Mouse (Mus musculus) hindbrain, postnatal 0 days (tissue): ENCODE results near the gene Dapk3. TPM values are rescaled to one million over a fixed set of nuclear protein-coding genes. Genes with fewer than 3 reads are reported as not detected.

Source experiments
- ATAC-seq: fragments of 200-750 bp; cut with Nextera tagmentation; 2 replicates; pipeline ENCODE4 v1.8.0; 2017; ENCODE audit warnings: mild to moderate bottlenecking, moderate TSS enrichment, moderate library complexity
- DNase-seq: peaks from one replicate; pipeline ENCODE4 v3.0.0-alpha.2; 2015; ENCODE audit warnings: low spot score
- H3K27ac ChIP-seq: fragments of 300-500 bp; sonication (generic); 2 replicates; pipeline ENCODE4 v1.5.1; 2014; ENCODE audit warnings: mild to moderate bottlenecking
- H3K27me3 ChIP-seq: fragments of 300-500 bp; sonication (generic); 2 replicates; pipeline ENCODE4 v1.6.1; 2014; ENCODE audit warnings: low read length, mixed read lengths; ENCODE audit not compliant: insufficient read depth
- H3K36me3 ChIP-seq: fragments of 300-500 bp; sonication (generic); 2 replicates; pipeline ENCODE4 v1.6.1; 2014; ENCODE audit warnings: low read length, mixed read lengths; ENCODE audit not compliant: insufficient read depth
- H3K4me1 ChIP-seq: fragments of 300-500 bp; sonication (generic); 2 replicates; pipeline ENCODE4 v1.6.1; 2014; ENCODE audit warnings: antibody characterized with exemption, low read length, mixed read lengths; ENCODE audit not compliant: insufficient read depth
- H3K4me2 ChIP-seq: fragments of 300-500 bp; sonication (generic); 2 replicates; pipeline ENCODE4 v1.6.1; 2014; ENCODE audit warnings: low read depth, mild to moderate bottlenecking, low read length, moderate library complexity, mixed read lengths
- H3K4me3 ChIP-seq: fragments of 300-500 bp; sonication (generic); 2 replicates; pipeline ENCODE4 v1.5.1; 2014; ENCODE audit warnings: low read length
- H3K9ac ChIP-seq: fragments of 300-500 bp; sonication (generic); replicated peaks from 2 replicates; pipeline ENCODE4 v1.6.1; 2014; ENCODE audit warnings: mild to moderate bottlenecking, low read length, moderate library complexity, mixed read lengths
- H3K9me3 ChIP-seq: fragments of 300-500 bp; sonication (generic); 2 replicates; pipeline ENCODE4 v1.6.1; 2016; ENCODE audit warnings: low read length, mixed read lengths
- CTCF ChIP-seq: IDR thresholded peaks from 2 replicates; pipeline ENCODE4 v1.5.1; 2016; ENCODE audit warnings: antibody characterized with exemption, control low read depth, low read depth
- WGBS: fragments of 180-500 bp; shearing (Covaris S2); extraction: QIAGEN DNeasy Blood & Tissue Kit; methylation state at CpG from one replicate; pipeline ENCODE4 v1.1.7; 2014; 5-methylcytosine and 5-hydroxymethylcytosine counted together
- polyA plus RNA-seq: library from polyadenylated mRNA; unstranded; fragments of >200 nt; fragmentation: Nextera tagmentation; extraction: Ambion mirVana; gene quantifications from 2 replicates; pipeline ENCODE4 v1.2.1, GENCODE M21; 2015
- total RNA-seq: library from RNA; depleted of rRNA; stranded (reverse); fragments of >200 nt; gene quantifications from 2 replicates; pipeline ENCODE4 v1.2.3, GENCODE M21; 2014; rRNA removed

The Dapk3 gene
- total RNA-seq (69.7 and 80.9 TPM in 2 replicates), polyA plus RNA-seq (52.3 and 56.1 TPM in 2 replicates)

DNA sequence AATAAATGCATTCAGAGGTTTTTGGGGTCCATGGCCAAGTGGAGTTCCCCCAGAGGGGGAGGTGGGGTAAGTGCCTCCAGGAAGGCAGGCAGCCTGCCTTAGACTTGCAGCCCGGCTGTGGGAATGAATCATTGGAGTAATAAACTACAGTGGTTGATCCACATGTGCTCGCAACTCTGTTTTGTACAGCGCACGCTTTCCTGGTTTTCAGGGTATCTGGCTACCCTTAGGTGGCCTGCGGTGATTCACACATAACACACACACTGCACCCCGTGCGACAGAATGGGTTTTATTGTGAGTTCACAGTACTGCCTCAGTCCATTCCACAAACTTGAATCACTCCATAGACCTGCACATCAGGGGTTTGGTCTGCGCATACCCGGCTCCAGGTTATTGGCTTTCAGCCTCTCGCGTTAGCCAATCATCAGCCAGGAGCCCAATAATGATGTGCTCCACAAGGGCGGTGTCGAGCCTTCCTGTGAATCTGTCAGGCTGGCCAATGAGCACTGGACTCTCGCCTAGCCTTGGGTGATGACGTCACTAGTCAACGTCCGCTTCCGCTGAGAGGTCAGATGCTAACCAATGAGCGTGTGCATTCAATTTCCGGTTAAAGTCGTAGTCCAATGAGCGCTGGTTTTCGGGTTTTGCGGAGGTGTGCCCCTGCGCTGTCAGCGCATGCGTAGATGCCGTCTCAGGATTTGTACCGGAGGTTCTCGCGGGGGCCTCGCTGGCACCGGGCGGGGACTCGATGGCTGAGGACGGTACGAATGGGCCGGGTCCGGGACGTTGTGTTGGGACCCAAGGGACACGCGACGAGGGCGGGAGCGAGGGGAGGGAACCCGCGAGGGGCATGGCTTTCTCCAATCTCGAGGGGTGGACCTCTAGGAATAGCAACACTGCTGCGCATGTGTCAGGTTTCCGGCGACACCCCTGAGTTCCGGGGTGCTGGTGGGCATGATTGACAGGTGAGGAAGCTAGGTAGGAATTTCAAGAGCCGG is at the start of gene Dapk3:
Gene Dapk3 (plus strand): TSS at position 670 of the 998 bp plus-strand sequence.
- Histone ChIP-seq H3K27me3 (no peaks in the 10 kb centered on the region), H3K36me3 (peaks cover 67% of the 10 kb centered on the region), H3K4me2 (peak within 1 kb of the TSS; percentile 66), H3K4me1 (no peaks in the 10 kb centered on the region), H3K9ac (peak within 1 kb of the TSS; percentile 69), H3K27ac (peak within 1 kb of the TSS; percentile 87), H3K9me3 (no peaks in the 10 kb centered on the region), H3K4me3 (peak within 1 kb of the TSS; percentile 63)
- no peak; the same call in 1 of the 2 replicates for TF ChIP-seq CTCF
- DNase-seq, result peak; percentile 100
- peak; percentile 97 for ATAC-seq
- WGBS, result 4% methylated on average over 51 of the region's 53 CpGs

- H3K27ac ChIP-seq, result no peak overlapping the region
- H3K36me3 ChIP-seq, result no peaks in the 10 kb centered on the region
- peaks cover 14% of the 10 kb centered on the region for H3K27me3 ChIP-seq
- TF ChIP-seq CTCF, result no peak
- 4% methylated on average over 16 of the region's 16 CpGs for WGBS
- DNase-seq, result no peak
- H3K4me2 ChIP-seq, result no peak overlapping the region; the same call in 1 of the 2 replicates
- H3K4me3 ChIP-seq, result no peak overlapping the region
- H3K9me3 ChIP-seq, result no peaks in the 10 kb centered on the region
- peaks cover 17% of the 10 kb centered on the region for H3K4me1 ChIP-seq
- no peak for ATAC-seq
- no peak overlapping the region for H3K9ac ChIP-seq
Observed at GRCm38 (mm10) chr10:81134181-81134587, 48.6 kb upstream of the Dapk3 start.

DNA sequence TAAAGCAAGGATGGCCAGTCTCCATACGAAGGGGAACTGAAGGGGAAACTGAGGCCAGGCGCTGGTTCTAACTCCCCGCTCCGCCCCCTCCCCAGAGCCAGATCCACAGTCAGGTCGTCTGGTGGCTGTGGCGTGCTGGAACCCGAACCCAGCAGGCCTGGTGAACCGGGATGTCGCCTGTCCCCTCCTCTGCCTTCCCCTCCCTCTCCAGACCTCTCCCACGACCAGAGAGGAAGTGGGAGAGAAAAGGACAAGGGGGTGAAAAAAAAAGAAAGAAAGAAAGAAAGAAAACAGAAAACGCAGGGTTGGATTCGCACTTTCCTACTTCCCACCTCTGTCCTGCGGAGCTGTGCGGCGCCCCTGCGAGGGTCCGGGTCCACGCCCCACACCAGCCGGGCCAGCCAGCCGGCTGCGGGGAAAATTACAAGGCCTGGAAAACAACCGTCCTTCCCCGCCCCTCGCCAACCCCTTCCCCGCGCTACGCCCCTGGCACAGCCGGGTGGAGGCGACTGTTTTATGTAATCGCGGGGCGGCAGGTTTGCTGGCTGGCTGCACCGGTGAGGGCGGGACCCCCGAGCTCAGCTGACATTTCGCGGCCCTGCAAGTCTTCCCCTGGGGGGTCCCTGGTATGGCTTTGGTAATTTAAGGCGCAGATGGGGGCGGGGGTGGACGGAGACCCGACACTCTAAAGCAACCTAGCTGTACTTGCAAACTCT is 47.7 kb upstream of the Dapk3 start, which contains the start of gene Zbtb7a:
Gene Zbtb7a (plus strand): TSS at position 255 of the 716 bp plus-strand sequence.
- Histone ChIP-seq H3K9ac (peak within 1 kb of the TSS; percentile 96), H3K36me3 (no peaks in the 10 kb centered on the region), H3K4me2 (peak within 1 kb of the TSS; percentile 99), H3K9me3 (no peaks in the 10 kb centered on the region), H3K4me1 (peaks cover 18% of the 10 kb centered on the region), H3K27me3 (peaks cover 10% of the 10 kb centered on the region), H3K27ac (peak within 1 kb of the TSS; percentile 96), H3K4me3 (peak within 1 kb of the TSS; percentile 94)
- ATAC-seq, result no peak
- no peak for TF ChIP-seq CTCF
- DNase-seq, result no peak
- 3% methylated on average over 40 of the region's 41 CpGs for WGBS

DNA sequence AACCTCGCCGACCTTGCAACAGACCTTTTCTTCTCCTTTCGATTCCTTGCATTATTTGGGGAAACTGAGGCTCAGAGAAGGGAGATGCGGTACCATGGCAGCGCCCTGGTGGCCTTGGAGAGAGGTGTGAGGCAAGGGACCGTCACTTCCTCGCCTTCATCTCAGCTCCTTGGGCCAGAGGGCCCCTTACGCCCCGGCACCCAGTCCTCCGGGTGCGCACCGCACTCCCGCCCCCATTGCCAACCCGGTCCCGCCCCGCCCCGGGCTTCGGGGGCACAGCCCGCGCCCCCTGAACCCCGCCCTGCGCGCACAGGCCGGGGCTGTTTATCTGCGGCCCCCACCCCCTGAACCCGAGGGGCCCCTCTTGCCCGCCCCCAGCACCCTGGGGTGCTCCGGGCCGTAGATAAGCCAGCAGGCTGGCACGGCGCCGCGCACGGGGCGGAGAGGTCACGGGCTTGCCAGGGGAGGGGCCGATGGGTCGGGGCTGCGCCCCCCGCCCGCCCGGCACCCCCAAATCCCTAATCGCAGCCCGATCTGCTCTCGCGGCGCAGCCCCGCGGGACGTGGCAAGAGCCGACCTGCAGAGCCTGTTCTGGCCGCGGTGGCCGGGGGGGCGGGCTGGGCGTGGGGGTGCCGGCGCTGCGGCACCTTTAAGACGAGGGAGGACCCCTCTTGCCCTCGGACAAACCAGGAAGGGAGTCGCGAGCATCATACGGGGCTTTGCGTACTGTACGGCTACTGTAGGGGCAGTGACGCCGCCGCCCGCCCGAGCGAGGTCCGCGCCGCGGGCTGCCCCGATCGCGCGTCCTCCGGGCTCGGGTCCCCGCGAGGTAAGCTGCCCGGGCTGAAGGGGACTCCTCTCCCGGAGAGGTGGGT is 46.7 kb upstream of the Dapk3 start:
- H3K9me3 ChIP-seq, result no peaks in the 10 kb centered on the region
- H3K27me3 ChIP-seq, result peaks cover 9% of the 10 kb centered on the region
- peak overlapping the region; percentile 96 for H3K27ac ChIP-seq
- peak; percentile 7; the same call in 1 of the 2 replicates for TF ChIP-seq CTCF
- H3K4me3 ChIP-seq, result peak overlapping the region; percentile 94
- WGBS, result under 1% methylated on average over 76 of the region's 86 CpGs
- H3K9ac ChIP-seq, result peak overlapping the region; percentile 96
- peak; percentile 30 for ATAC-seq
- no peaks in the 10 kb centered on the region for H3K36me3 ChIP-seq
- peaks cover 25% of the 10 kb centered on the region for H3K4me1 ChIP-seq
- peak; percentile 85 for DNase-seq
- H3K4me2 ChIP-seq, result peak overlapping the region; percentile 99

- H3K4me3 ChIP-seq, result peak overlapping the region; percentile 94
- no peak for DNase-seq
Observed at GRCm38 (mm10) chr10:81136706-81137231, 46.0 kb upstream of the Dapk3 start.

More at GRCm38 (mm10) chr10:81136706-81137231, 46.0 kb upstream of the Dapk3 start:
- WGBS, result under 1% methylated on average over 49 of the region's 50 CpGs
- peaks cover 25% of the 10 kb centered on the region for H3K4me1 ChIP-seq
- H3K36me3 ChIP-seq, result no peaks in the 10 kb centered on the region
- peak overlapping the region; percentile 99 for H3K4me2 ChIP-seq
- H3K27me3 ChIP-seq, result peaks cover 9% of the 10 kb centered on the region
- peak overlapping the region; percentile 96 for H3K27ac ChIP-seq
- peak; percentile 52 for ATAC-seq
- no peak for TF ChIP-seq CTCF
- H3K9me3 ChIP-seq, result no peaks in the 10 kb centered on the region
- H3K9ac ChIP-seq, result peak overlapping the region; percentile 96
